Mouse (Mus musculus): Measurements from ENCODE around the gene Fcrl5. TPM values are rescaled to one million over a fixed set of nuclear protein-coding genes. Genes with fewer than 3 reads are reported as not detected.
A peak's percentile ranks its signal among the peaks of the same experiment; 100 is the strongest.
"Not testable (repeated sequence)": the region's sequence is repeated elsewhere in the genome, so short reads cannot be mapped to it uniquely, and the experiment has no call there.

The Fcrl5 gene
- total RNA-seq (2017), result 1.1 and 2.0 TPM in 2 replicates

GRCm38 (mm10) chr3:87435479-87435878, at the start of gene Fcrl5:
TSS of gene Fcrl5 (plus strand) at chr3:87435773.
- ATAC-seq (ENCODE audit: extremely low read depth, insufficient number of reproducible peaks, low FRiP score, poor library complexity, severe bottlenecking), result 0 out of 2 replicates have a peak, but pooled peaks have one; percentile 30

DNA sequence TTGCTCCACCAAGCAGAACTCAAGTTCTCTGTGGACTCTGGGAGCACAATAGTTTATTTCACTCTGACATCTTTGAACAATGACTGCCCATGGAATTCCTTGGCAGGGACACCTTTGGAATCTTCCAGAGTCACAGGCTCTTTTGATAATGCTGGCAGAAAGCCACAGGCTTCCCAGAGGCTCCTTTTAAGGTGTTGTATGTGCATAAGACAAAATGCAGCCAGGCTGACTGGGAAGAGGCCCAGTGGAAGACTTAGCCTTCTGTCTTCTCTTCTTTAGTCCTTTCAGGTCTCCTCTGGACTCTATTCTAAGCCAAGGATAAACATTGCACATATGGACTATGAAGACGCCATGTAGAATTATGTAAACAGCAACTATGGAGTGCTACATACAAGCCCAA, 44.6 kb upstream of the Fcrl5 start:
- ATAC-seq (ENCODE audit: extremely low read depth, insufficient number of reproducible peaks, low FRiP score, poor library complexity, severe bottlenecking), result no peak

GRCm38 (mm10) chr3:87398809-87399208, 36.8 kb upstream of the Fcrl5 start:
- no peak for ATAC-seq (ENCODE audit: extremely low read depth, insufficient number of reproducible peaks, low FRiP score, poor library complexity, severe bottlenecking)

GRCm38 (mm10) chr3:87399906-87400305, 35.7 kb upstream of the Fcrl5 start:
- peak; percentile 21; the same call in 1 of the 2 replicates for ATAC-seq (ENCODE audit: extremely low read depth, insufficient number of reproducible peaks, low FRiP score, poor library complexity, severe bottlenecking)

GRCm38 (mm10) chr3:87401321-87401720, 34.3 kb upstream of the Fcrl5 start:
- ATAC-seq (ENCODE audit: extremely low read depth, insufficient number of reproducible peaks, low FRiP score, poor library complexity, severe bottlenecking), result peak; percentile 86

DNA sequence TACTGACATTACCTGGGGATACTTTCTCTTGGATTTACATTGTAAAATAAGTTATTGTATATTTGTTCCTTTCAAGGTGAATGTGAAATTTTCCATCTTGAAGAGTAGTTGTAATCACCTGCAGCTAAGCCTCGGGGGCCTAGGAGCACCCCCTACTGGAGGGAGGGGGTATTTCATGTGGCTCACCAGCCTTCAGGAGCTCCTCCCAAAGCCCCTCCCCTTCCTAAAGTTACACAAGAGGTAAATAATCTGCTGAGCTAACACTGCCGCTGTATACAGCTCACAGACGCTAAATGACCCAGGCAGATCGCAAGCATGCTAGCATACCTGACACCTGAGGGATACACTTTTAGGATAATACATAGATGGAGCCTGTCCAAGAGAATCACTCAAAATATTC, 27.4 kb upstream of the Fcrl5 start:
- peak; percentile 92 for ATAC-seq (ENCODE audit: extremely low read depth, insufficient number of reproducible peaks, low FRiP score, poor library complexity, severe bottlenecking)

DNA sequence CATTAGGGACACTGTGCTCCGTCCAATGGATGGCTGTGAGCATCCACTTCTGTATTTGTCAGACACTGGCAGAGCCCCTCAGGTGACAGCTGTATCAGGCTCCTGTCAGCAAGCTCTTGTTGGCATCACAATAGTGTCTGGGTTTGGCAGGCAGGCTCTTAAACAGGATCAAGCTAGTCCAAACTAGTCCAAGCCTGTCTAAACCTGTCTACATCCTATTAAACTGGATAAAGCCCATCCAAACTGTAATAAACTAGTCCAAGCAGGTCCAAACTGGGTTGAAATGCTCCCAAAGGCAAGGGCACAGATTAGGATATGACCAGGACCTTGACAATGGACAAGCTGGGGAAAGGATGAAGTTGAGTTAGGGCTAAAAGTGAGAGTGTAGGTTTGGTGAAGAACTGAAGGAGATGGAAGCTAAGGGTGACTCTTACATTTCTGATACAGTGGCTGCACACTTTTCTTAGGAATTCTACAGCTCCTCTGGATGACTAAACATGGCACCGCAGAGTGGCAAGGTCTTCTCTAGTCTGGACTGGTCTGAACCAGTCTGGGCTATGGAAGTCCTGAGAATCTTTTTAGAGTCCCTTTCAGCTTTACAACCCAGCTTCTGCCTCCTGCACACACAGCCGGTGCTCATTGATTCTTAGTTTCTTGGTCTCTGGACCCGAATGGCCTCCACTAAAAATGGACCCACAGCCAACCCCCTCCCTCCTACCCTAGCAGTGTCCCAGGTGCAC, 26.2 kb upstream of the Fcrl5 start:
- ATAC-seq (ENCODE audit: extremely low read depth, insufficient number of reproducible peaks, low FRiP score, poor library complexity, severe bottlenecking), result no peak

- no peak for ATAC-seq (ENCODE audit: extremely low read depth, insufficient number of reproducible peaks, low FRiP score, poor library complexity, severe bottlenecking)
Observed at GRCm38 (mm10) chr3:87410605-87411004, 25.0 kb upstream of the Fcrl5 start.

GRCm38 (mm10) chr3:87411150-87411549, 24.4 kb upstream of the Fcrl5 start:
- peak; percentile 59 for ATAC-seq (ENCODE audit: extremely low read depth, insufficient number of reproducible peaks, low FRiP score, poor library complexity, severe bottlenecking)

DNA sequence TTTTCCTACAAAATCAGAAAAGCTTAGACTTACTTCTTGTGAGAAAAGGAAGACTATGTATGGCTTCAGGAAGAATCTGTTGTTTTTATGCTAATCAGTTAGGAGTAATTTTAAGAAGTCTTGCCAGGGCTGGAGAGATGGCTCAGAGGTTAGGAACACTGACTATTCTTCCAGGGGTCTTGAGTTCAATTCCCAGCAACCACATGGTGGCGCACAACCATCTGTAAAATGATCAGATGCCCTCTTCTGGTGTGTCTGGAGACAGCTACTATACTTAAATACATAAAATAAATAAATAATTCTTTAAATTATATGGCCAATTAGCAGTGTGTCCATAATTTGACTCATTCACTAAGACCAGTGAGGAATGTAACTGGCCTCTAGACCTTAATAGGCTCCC, 14.9 kb upstream of the Fcrl5 start:
- no peak for ATAC-seq (ENCODE audit: extremely low read depth, insufficient number of reproducible peaks, low FRiP score, poor library complexity, severe bottlenecking)

DNA sequence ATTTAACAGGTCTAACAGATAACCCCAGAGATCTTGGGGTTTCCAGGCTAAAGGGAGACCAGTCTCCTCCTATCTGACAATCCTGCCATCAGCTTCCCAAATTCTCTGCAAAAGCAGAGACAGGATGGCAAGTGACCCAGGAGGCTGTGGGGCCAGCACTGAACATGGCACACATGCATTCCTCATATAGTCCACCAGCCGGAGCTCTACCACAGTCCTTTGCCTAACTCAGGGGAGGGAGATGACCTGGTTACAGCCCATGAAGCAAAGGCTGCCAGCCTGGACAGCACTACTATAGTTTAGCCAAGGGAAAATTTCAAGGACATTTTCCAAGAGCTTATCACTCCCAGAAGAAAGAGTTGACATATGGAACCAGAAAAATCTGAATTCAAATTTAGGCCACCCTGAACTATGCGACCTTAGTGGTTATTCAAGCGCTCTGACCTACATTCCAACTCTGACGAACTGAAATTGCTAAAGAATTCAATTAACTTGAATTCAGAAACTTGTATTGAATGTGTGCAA, 13.1 kb upstream of the Fcrl5 start:
- ATAC-seq (ENCODE audit: extremely low read depth, insufficient number of reproducible peaks, low FRiP score, poor library complexity, severe bottlenecking), result no peak

- no peak for ATAC-seq (ENCODE audit: extremely low read depth, insufficient number of reproducible peaks, low FRiP score, poor library complexity, severe bottlenecking)
Observed at GRCm38 (mm10) chr3:87440586-87440985, 5.0 kb downstream of the Fcrl5 start.

- no peak for ATAC-seq (ENCODE audit: extremely low read depth, insufficient number of reproducible peaks, low FRiP score, poor library complexity, severe bottlenecking)
Observed at GRCm38 (mm10) chr3:87443968-87444367, 8.4 kb downstream of the Fcrl5 start.

- no peak for ATAC-seq (ENCODE audit: extremely low read depth, insufficient number of reproducible peaks, low FRiP score, poor library complexity, severe bottlenecking)
Observed at GRCm38 (mm10) chr3:87465454-87465853, 29.9 kb downstream of the Fcrl5 start.

DNA sequence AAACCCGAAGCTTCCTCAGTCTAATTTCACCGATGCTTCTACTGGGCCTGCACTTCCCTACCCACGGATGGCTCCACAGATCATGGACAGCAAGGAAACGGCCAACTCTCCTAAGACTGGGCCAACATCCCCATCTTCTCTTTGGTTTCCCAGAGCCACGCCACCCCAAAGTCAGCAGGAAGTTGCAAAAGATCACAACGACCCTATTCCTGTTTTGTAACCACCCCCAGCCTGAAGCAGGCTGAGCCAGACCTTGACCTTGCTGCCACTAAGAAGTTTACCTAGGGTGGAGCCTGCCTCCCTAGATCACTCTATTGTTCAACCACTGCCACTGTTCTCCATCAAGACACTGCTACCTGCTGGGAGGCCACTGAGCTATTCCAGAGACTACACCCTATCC, 31.4 kb downstream of the Fcrl5 start:
- no peak for ATAC-seq (ENCODE audit: extremely low read depth, insufficient number of reproducible peaks, low FRiP score, poor library complexity, severe bottlenecking)

GRCm38 (mm10) chr3:87467416-87467815, 31.8 kb downstream of the Fcrl5 start:
- no peak for ATAC-seq (ENCODE audit: extremely low read depth, insufficient number of reproducible peaks, low FRiP score, poor library complexity, severe bottlenecking)

DNA sequence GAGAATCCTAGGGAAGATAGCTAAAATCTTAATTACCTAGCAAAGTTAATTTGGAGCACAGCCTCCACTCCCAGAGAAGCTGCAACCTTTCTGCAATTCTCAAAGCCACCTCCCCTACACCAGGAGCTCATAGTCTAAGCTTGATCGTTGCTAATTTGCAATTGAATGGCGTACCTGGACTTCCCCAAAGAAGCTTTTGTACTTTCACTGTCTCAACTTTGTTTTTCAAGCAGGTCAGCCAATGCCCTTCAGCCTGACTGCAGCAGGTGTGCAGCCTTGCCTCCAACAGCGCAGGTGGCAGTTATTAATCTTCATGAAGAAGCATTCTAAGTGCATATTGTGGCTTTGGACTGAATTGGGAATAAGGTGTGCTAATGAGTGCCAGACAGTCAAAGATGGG, 42.4 kb downstream of the Fcrl5 start:
- not testable (repeated sequence) for ATAC-seq (ENCODE audit: extremely low read depth, insufficient number of reproducible peaks, low FRiP score, poor library complexity, severe bottlenecking)

GRCm38 (mm10) chr3:87478596-87478995, 43.0 kb downstream of the Fcrl5 start:
- not testable (repeated sequence) for ATAC-seq (ENCODE audit: extremely low read depth, insufficient number of reproducible peaks, low FRiP score, poor library complexity, severe bottlenecking)

DNA sequence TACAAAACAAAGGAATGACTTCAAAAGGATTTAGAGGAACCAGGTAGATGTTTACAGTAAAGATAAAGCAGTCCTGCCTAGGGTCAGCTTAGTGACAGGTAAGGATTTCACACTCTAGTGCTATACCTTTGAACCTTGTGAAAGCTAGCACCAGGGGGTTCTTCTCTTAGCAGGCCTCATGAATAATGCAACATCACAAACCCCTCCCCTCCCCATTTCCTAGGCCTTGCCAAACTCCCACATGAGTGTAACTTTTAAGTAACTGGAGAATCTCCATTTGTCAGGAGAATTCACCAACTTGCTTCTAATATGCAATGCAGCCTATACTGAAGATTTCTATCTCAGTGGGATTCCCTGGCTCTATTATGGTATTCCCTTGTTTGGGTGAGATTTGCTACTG, 43.7 kb downstream of the Fcrl5 start:
- ATAC-seq (ENCODE audit: extremely low read depth, insufficient number of reproducible peaks, low FRiP score, poor library complexity, severe bottlenecking), result not testable (repeated sequence)

GRCm38 (mm10) chr3:87487392-87487791, 51.8 kb downstream of the Fcrl5 start:
- no peak for ATAC-seq (ENCODE audit: extremely low read depth, insufficient number of reproducible peaks, low FRiP score, poor library complexity, severe bottlenecking)

- peak; percentile 99 for ATAC-seq (ENCODE audit: extremely low read depth, insufficient number of reproducible peaks, low FRiP score, poor library complexity, severe bottlenecking)
Observed at GRCm38 (mm10) chr3:87487911-87488310, 52.3 kb downstream of the Fcrl5 start.
